Mouse (Mus musculus) liver, embryonic 14.5 days (tissue): Measurements from ENCODE around the gene Akr1b8.

ENCODE experiments used
- CTCF ChIP-seq: IDR thresholded peaks from 2 replicates; pipeline ENCODE4 v1.5.1; 2016; ENCODE audit warnings: antibody characterized with exemption, low read depth, control low read depth
- EP300 ChIP-seq: IDR thresholded peaks from 2 replicates; pipeline ENCODE4 v1.6.1; 2016; ENCODE audit warnings: antibody characterized with exemption, low read depth

DNA sequence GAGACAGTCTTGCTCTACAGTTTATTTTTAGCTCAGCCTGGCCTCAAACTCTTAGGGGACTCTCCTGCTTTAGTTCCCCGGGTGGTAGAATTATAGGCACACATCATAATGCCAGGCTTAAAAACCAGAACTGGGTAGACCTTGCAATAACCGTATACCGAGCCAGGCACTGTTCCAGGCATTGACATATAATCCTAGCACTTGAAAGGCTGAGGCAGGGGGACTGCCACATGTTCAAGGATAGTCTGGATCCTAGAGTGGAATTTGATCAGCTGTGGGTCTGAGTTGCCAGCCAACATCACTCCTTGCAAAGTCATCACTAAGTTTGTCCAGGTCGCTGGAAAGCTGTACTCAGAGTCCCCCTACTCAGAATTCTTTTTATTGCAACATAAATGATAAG lies 11.9 kb upstream of the Akr1b8 start:
- TF ChIP-seq CTCF (no peak), EP300 (no peak)
